Mouse (Mus musculus) kidney, postnatal 4 days (tissue): ENCODE results near the gene Cops6.

Experiments used
- DNase-seq, 2 experiments: peaks; one replicate each; pipeline ENCODE4 v3.0.0; 2021; ENCODE audit warnings: mixed read lengths in 2 of 2

Gene Cops6

GRCm38 (mm10) chr5:138160842-138161665, at the start of gene Cops6:
Gene Cops6 (plus strand): TSS chr5:138161071.
- DNase-seq, result peak; percentile 96 to 97

GRCm38 (mm10) chr5:138116255-138117198, 44.3 kb upstream of the Cops6 start, which contains the start of gene Zscan21:
Gene Zscan21 (plus strand): TSS chr5:138116903.
- DNase-seq, result peak; percentile 91 to 94

GRCm38 (mm10) chr5:138117199-138118015, 43.5 kb upstream of the Cops6 start:
- no peak for DNase-seq

GRCm38 (mm10) chr5:138118041-138118440, 42.8 kb upstream of the Cops6 start:
- no peak for DNase-seq

- peak in 1 of 2 experiments; percentile 21 for DNase-seq
These were observed 28.3 kb upstream of the Cops6 start for GRCm38 (mm10) chr5:138132425-138133064.

- no peak for DNase-seq
These were observed 23.6 kb upstream of the Cops6 start for GRCm38 (mm10) chr5:138137257-138137656.

GRCm38 (mm10) chr5:138137935-138138549, 22.8 kb upstream of the Cops6 start:
- DNase-seq, result peak; percentile 16 to 45

GRCm38 (mm10) chr5:138138585-138138984, 22.3 kb upstream of the Cops6 start:
- no peak for DNase-seq

- no peak for DNase-seq
These were observed 6.5 kb upstream of the Cops6 start for GRCm38 (mm10) chr5:138154390-138154789.

- DNase-seq, result peak; percentile 89 to 92
These were observed 5.4 kb upstream of the Cops6 start, which contains the start of gene Zfp113 for GRCm38 (mm10) chr5:138155443-138155976. Gene Zfp113 (minus strand): TSS chr5:138155744.

- DNase-seq, result no peak
These were observed 578 bp upstream of the Cops6 start for GRCm38 (mm10) chr5:138160224-138160762.

- DNase-seq, result no peak
These were observed 2.2 kb downstream of the Cops6 start for GRCm38 (mm10) chr5:138163046-138163445.

GRCm38 (mm10) chr5:138163610-138164009, 2.7 kb downstream of the Cops6 start:
- no peak for DNase-seq

- DNase-seq, result no peak
These were observed 4.7 kb downstream of the Cops6 start for GRCm38 (mm10) chr5:138165594-138165993.

- DNase-seq, result peak; percentile 98 to 99
These were observed 10.2 kb downstream of the Cops6 start for GRCm38 (mm10) chr5:138170936-138171561.

GRCm38 (mm10) chr5:138171695-138172491, 11.0 kb downstream of the Cops6 start, which contains the start of the genes Ap4m1 and Mcm7:
Gene Ap4m1 (plus strand): TSS chr5:138172002.
Gene Mcm7 (minus strand): TSS chr5:138172422.
- DNase-seq, result peak; percentile 98

- no peak for DNase-seq
These were observed 12.3 kb downstream of the Cops6 start for GRCm38 (mm10) chr5:138173217-138173616.

- DNase-seq, result peak; percentile 87 to 92
These were observed 26.2 kb downstream of the Cops6 start, which contains the start of the genes Taf6 and Cnpy4 for GRCm38 (mm10) chr5:138186950-138187638. Gene Taf6 (minus strand): TSS chr5:138187451. Gene Cnpy4 (plus strand): TSS chr5:138187485.
